Mouse (Mus musculus): ENCODE measurements around the gene Kazn.

DNA sequence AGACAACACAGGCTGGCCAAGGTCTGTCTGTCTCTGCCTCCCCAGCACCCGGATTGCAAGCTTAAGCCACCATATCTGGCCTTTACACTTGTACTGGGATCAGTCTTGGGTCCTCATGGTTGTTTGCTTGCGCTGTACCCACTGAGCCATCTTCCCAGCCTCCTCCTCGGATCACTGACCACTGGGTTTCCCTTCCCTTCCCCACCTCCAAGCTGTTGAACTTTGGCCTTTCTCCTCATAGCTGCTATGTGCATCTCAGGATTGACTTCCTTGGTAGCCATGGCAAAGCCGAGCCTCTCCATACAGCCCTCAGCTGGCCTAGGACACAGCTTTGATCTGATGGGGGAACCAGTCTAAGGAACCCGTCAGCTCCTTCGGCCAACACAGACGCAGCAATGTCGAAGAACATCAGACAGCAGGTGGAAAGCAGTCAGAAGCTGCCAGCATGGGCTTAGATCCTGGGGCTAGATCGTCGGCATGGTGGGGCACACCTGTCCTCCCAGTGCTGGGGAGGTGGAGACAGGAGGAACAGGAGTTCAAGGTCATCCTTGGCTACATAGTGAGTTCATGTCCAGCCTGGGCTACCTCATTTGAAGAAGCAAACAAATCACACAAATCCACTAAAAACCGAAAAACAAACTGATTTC, 174.5 kb downstream of the Kazn start:
- TF ChIP-seq ZMIZ1 (IDR thresholded peaks at IDR 0.05; ENCODE audit: low read depth, low read length) = no peak
- no peak for TF ChIP-seq MAX (IDR thresholded peaks at IDR 0.05; ENCODE audit: low read length)
- TF ChIP-seq HCFC1 (IDR thresholded peaks at IDR 0.05; ENCODE audit: low read depth, low read length) = no peak
- TF ChIP-seq ZKSCAN1 (IDR thresholded peaks at IDR 0.05; ENCODE audit: borderline replicate concordance, low read depth, low read length) = no peak
- TF ChIP-seq MEF2A (IDR thresholded peaks at IDR 0.05; ENCODE audit: borderline replicate concordance, low read depth, low read length) = no peak
- TF ChIP-seq CTCF (conservative IDR thresholded peaks at IDR 0.05 in 1 of 2, IDR thresholded peaks at IDR 0.05 in 1 of 2; ENCODE audit: low read depth in 2 of 2, low read length in 2 of 2) = no peak
- no peak for TF ChIP-seq MAZ (IDR thresholded peaks at IDR 0.05; ENCODE audit: low read depth, low read length)
- TF ChIP-seq ZNF384 (IDR thresholded peaks at IDR 0.05; ENCODE audit: low read depth, low read length) = no peak
- TF ChIP-seq CHD2 (IDR thresholded peaks at IDR 0.05; ENCODE audit: low read length) = no peak

Data from CH12.LX (cell line).